In genomic region chr3:88150999-88151364, GRCm38 (mm10) we compare ENCODE assay signal across 8 mouse cellular contexts. TPM values are rescaled to one million over a fixed set of nuclear protein-coding genes. Genes with fewer than 3 reads are reported as not detected.
DNase-seq lines count a peak whose midpoint lies in the region; ATAC-seq lines count a peak whose summit lies in the region.

No protein-coding gene starts in this region.

- H3K9me3 ChIP-seq in forebrain, embryonic 13.5 days (replicated peaks), result no peaks in the 10 kb centered on the region
- no peaks in the 10 kb centered on the region for H3K9me3 ChIP-seq in limb, embryonic 15.5 days
- no peaks in the 10 kb centered on the region for H3K9me3 ChIP-seq in stomach, embryonic 16.5 days (replicated peaks; ENCODE audit: control insufficient read depth, low read length)

- H3K36me3 ChIP-seq in forebrain, embryonic 13.5 days (ENCODE audit: poor library complexity, severe bottlenecking), result peaks cover 6% of the 10 kb centered on the region
- peaks cover 9% of the 10 kb centered on the region for H3K36me3 ChIP-seq in limb, embryonic 15.5 days
- no peaks in the 10 kb centered on the region; the same call in 1 of the 2 replicates for H3K36me3 ChIP-seq in stomach, embryonic 16.5 days (ENCODE audit: control insufficient read depth, insufficient read depth, low read length)

- peak; percentile 38 for DNase-seq in right cerebral cortex, postnatal 14 days
- no peak for DNase-seq in right cerebral cortex, adult 2 months (ENCODE audit: low spot score in 2 of 2)
- no peak for DNase-seq in gastrocnemius, adult 18-20 months (ENCODE audit: low spot score)
- DNase-seq in MN1 (ENCODE audit: low spot score), result no peak
- no peak for DNase-seq in thymus, postnatal 14 days

- H3K4me1 ChIP-seq in forebrain, embryonic 13.5 days, result peaks cover 76% of the 10 kb centered on the region
- peaks cover 54% of the 10 kb centered on the region for H3K4me1 ChIP-seq in limb, embryonic 15.5 days
- H3K4me1 ChIP-seq in stomach, embryonic 16.5 days (ENCODE audit: control insufficient read depth, insufficient read depth, low read length), result peaks cover 51% of the 10 kb centered on the region

- ATAC-seq in forebrain, embryonic 13.5 days, result no peak
- ATAC-seq in limb, embryonic 15.5 days (ENCODE audit: insufficient number of reproducible peaks, low FRiP score, low TSS enrichment, low read depth), result no peak
- no peak for ATAC-seq in stomach, embryonic 16.5 days (ENCODE audit: insufficient read depth, low FRiP score)

- peak overlapping the region; percentile 48 for H3K4me2 ChIP-seq in forebrain, embryonic 13.5 days
- H3K4me2 ChIP-seq in limb, embryonic 15.5 days, result no peak overlapping the region
- H3K4me2 ChIP-seq in stomach, embryonic 16.5 days (ENCODE audit: low read depth, low read length), result no peak overlapping the region

- H3K27me3 ChIP-seq in forebrain, embryonic 13.5 days, result no peaks in the 10 kb centered on the region
- no peaks in the 10 kb centered on the region for H3K27me3 ChIP-seq in limb, embryonic 15.5 days
- H3K27me3 ChIP-seq in stomach, embryonic 16.5 days (ENCODE audit: control insufficient read depth, insufficient read depth, low read length), result no peaks in the 10 kb centered on the region

- peak overlapping the region; percentile 94 for H3K27ac ChIP-seq in forebrain, embryonic 13.5 days
- H3K27ac ChIP-seq in limb, embryonic 15.5 days, result peak overlapping the region; percentile 75; the same call in 1 of the 2 replicates
- H3K27ac ChIP-seq in stomach, embryonic 16.5 days (ENCODE audit: low read length), result peak overlapping the region; percentile 82

- H3K9ac ChIP-seq in forebrain, embryonic 13.5 days, result peak overlapping the region; percentile 54; the same call in 1 of the 2 replicates
- H3K9ac ChIP-seq in limb, embryonic 15.5 days, result 0 out of 2 replicates have a peak overlapping the region, but pooled peaks have one; percentile 4
- H3K9ac ChIP-seq in stomach, embryonic 16.5 days (ENCODE audit: low read length), result peak overlapping the region; percentile 59; the same call in 1 of the 2 replicates

- no peak overlapping the region for H3K4me3 ChIP-seq in forebrain, embryonic 13.5 days
- H3K4me3 ChIP-seq in limb, embryonic 15.5 days, result no peak overlapping the region
- no peak overlapping the region for H3K4me3 ChIP-seq in stomach, embryonic 16.5 days (replicated peaks; ENCODE audit: low read length)

- WGBS in forebrain, embryonic 13.5 days, result 60% methylated on average over 3 of the region's 3 CpGs
- 58% methylated on average over 3 of the region's 3 CpGs for WGBS in limb, embryonic 15.5 days
- 61% methylated on average over 3 of the region's 3 CpGs for WGBS in stomach, embryonic 16.5 days

RNA-seq across cellular contexts. Expression of gene Mef2d, which starts 8.8 kb away (rescaled TPM):
- 15.0 and 16.5 TPM in 2 replicates for polyA plus RNA-seq in forebrain, embryonic 13.5 days (2015; fragmentation: Nextera tagmentation; extraction: Ambion mirVana)
- 23.3 and 29.8 TPM in 2 replicates for polyA plus RNA-seq in limb, embryonic 15.5 days (2015; fragmentation: Nextera tagmentation; extraction: Ambion mirVana)
- polyA plus RNA-seq in stomach, embryonic 16.5 days (2015; fragmentation: Nextera tagmentation; extraction: Ambion mirVana), result 15.4 and 18.2 TPM in 2 replicates
- total RNA-seq in gastrocnemius, adult 18-20 months (2021), result 100 to 1,000 TPM; 174 to 196 TPM

Comparison
In these comparisons a context has a peak if more than half of its experiments do, and no peak if none do; other contexts are left out.
1. H3K9ac ChIP-seq: peak in every context shown above with its lines; median percentile 59 in stomach, embryonic 16.5 days; 54 in forebrain, embryonic 13.5 days; 4 in limb, embryonic 15.5 days.